Mouse (Mus musculus): Measurements from ENCODE around the gene 2700081O15Rik. TPM values are rescaled to one million over a fixed set of nuclear protein-coding genes. Genes with fewer than 3 reads are reported as not detected.

Gene 2700081O15Rik
- polyA plus RNA-seq, 1 experiment from 2014 or later: 9.4 TPM

- ATAC-seq (replicated peaks; ENCODE audit: low FRiP score, low TSS enrichment, low read depth): peak; percentile 78
- Histone ChIP-seq H3K9ac (ENCODE audit: low read length) (peak overlapping the region; percentile 96), H3K9me3 (ENCODE audit: control insufficient read depth, low read length) (no peaks in the 10 kb centered on the region), H3K27ac (ENCODE audit: low read depth) (peak overlapping the region; percentile 89), H3K4me3 (ENCODE audit: low read depth, low read length) (peak overlapping the region; percentile 63), H3K4me2 (ENCODE audit: low read length) (peak overlapping the region; percentile 72), H3K27me3 (replicated peaks; ENCODE audit: control insufficient read depth, insufficient read depth, low read length) (no peaks in the 10 kb centered on the region), H3K36me3 (ENCODE audit: control insufficient read depth, insufficient read depth, low read length) (peaks cover 34% of the 10 kb centered on the region), H3K4me1 (replicated peaks; ENCODE audit: control insufficient read depth, insufficient read depth, low read length) (peaks cover 59% of the 10 kb centered on the region)
- DNase-seq (ENCODE audit: low spot score): peak; percentile 92
- under 1% methylated on average over 46 of the region's 59 CpGs for WGBS
Observed at GRCm38 (mm10) chr19:7417911-7418849, 755 bp downstream of the 2700081O15Rik start.

DNA sequence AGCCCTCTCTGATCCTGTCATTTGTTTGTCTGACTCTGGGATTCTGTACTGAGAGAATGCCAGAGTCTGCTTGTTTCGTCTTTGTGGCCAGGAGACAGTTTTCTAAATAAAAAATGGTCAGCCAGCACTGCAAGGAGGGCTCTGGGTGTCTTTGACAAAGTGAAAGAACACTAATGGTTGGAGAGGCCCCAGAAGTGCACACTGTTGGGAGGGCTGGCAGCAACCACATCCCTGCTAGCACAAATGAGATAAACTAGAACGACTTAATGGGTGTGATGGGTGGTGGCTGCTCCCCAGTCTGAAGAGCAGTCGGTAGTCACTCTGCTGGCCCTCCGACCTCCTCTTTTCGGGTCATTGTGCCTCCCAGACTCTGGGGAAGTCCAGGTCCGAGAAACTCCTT is 1.7 kb downstream of the 2700081O15Rik start:
- Histone ChIP-seq H3K4me2 (ENCODE audit: low read length) (peak overlapping the region; percentile 72), H3K9ac (ENCODE audit: low read length) (peak overlapping the region; percentile 96), H3K27me3 (replicated peaks; ENCODE audit: control insufficient read depth, insufficient read depth, low read length) (no peaks in the 10 kb centered on the region)

DNA sequence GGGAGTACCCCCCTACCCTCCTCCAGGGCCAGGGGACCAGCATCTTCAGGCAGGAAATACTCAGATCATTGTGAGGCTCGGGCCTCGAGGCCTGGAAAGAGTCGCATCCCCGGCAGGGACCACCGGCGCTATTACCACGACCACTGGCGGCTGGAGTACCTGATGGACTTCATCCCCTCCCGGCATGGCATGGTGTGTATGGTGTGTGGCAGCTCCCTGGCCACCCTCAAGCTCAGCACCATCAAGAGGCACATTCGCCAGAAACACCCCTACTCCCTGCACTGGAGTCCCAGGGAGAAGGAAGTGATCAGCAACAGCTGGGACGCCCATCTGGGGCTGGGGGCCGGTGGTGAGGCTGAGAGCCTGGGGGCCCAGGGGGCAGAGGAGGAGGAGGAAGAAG is 2.7 kb downstream of the 2700081O15Rik start:
- Histone ChIP-seq H3K9ac (ENCODE audit: low read length) (0 out of 2 replicates have a peak overlapping the region, but pooled peaks have one; percentile 13), H3K4me2 (ENCODE audit: low read length) (peak overlapping the region; percentile 72), H3K36me3 (ENCODE audit: control insufficient read depth, insufficient read depth, low read length) (peaks cover 51% of the 10 kb centered on the region), H3K27ac (ENCODE audit: low read depth) (no peak overlapping the region), H3K4me3 (ENCODE audit: low read depth, low read length) (no peak overlapping the region), H3K4me1 (replicated peaks; ENCODE audit: control insufficient read depth, insufficient read depth, low read length) (peaks cover 72% of the 10 kb centered on the region), H3K9me3 (ENCODE audit: control insufficient read depth, low read length) (no peaks in the 10 kb centered on the region), H3K27me3 (replicated peaks; ENCODE audit: control insufficient read depth, insufficient read depth, low read length) (no peaks in the 10 kb centered on the region)
- no peak for DNase-seq (ENCODE audit: low spot score)
- ATAC-seq (replicated peaks; ENCODE audit: low FRiP score, low TSS enrichment, low read depth): no peak
- 52% methylated on average over 12 of the region's 12 CpGs for WGBS

More for the DNA sequence above, 1.7 kb downstream of the 2700081O15Rik start:
- H3K36me3 ChIP-seq (ENCODE audit: control insufficient read depth, insufficient read depth, low read length): peaks cover 41% of the 10 kb centered on the region
- no peaks in the 10 kb centered on the region for H3K9me3 ChIP-seq (ENCODE audit: control insufficient read depth, low read length)
- no peak overlapping the region for H3K27ac ChIP-seq (ENCODE audit: low read depth)
- peak overlapping the region; percentile 63 for H3K4me3 ChIP-seq (ENCODE audit: low read depth, low read length)
- no peak for ATAC-seq (replicated peaks; ENCODE audit: low FRiP score, low TSS enrichment, low read depth)
- peaks cover 68% of the 10 kb centered on the region for H3K4me1 ChIP-seq (replicated peaks; ENCODE audit: control insufficient read depth, insufficient read depth, low read length)
- no peak for DNase-seq (ENCODE audit: low spot score)
- 35% methylated on average over 6 of the region's 6 CpGs for whole genome bisulfite sequencing

DNA sequence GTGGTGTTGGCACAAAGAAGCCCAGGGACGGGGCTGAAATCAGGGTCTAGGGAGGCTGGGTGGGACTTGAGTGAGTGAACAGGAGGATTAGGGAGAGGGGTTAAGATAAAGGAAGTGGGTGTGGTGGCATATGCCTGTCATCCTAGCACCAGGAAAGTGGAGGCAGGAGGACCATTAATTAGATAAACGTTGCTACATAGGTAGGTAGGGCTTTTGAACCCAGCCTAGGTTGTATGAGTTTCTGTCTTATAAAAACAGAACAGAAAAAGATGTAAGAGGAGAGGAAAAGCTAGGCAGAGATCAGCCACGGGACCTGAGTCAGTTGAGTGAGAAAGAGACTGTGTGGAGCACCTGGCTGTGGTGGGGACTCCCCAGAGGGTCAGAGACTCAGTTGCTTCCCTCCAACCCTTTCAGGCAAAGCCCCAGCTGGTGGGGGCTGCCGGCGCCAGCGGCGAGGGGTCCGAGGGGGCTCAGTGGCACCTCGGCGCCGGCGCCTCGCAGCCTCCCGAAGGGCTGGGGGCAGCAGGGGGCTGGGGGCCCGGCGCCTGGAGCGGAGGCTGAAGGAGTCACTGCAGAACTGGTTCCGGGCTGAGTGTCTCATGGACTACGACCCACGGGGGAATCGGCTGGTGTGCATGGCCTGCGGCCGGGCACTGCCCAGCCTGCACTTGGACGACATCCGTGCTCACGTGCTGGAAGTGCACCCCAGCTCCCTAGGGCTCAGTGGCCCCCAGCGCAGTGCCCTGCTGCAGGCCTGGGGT is 3.6 kb downstream of the 2700081O15Rik start:
- ATAC-seq (replicated peaks; ENCODE audit: low FRiP score, low TSS enrichment, low read depth) (no peak), DNase-seq (ENCODE audit: low spot score) (no peak)
- Histone ChIP-seq H3K36me3 (ENCODE audit: control insufficient read depth, insufficient read depth, low read length) (peaks cover 59% of the 10 kb centered on the region), H3K9ac (ENCODE audit: low read length) (no peak overlapping the region), H3K9me3 (ENCODE audit: control insufficient read depth, low read length) (no peaks in the 10 kb centered on the region), H3K27me3 (replicated peaks; ENCODE audit: control insufficient read depth, insufficient read depth, low read length) (no peaks in the 10 kb centered on the region), H3K27ac (ENCODE audit: low read depth) (no peak overlapping the region), H3K4me2 (ENCODE audit: low read length) (no peak overlapping the region), H3K4me3 (ENCODE audit: low read depth, low read length) (no peak overlapping the region), H3K4me1 (replicated peaks; ENCODE audit: control insufficient read depth, insufficient read depth, low read length) (peaks cover 65% of the 10 kb centered on the region)
- WGBS: 63% methylated on average over 27 of the region's 27 CpGs

- peak overlapping the region; percentile 33 for H3K27ac ChIP-seq (ENCODE audit: low read depth)
- H3K36me3 ChIP-seq (ENCODE audit: control insufficient read depth, insufficient read depth, low read length): peaks cover 66% of the 10 kb centered on the region
- H3K9ac ChIP-seq (ENCODE audit: low read length): peak overlapping the region; percentile 25; the same call in 1 of the 2 replicates
- 21% methylated on average over 45 of the region's 48 CpGs for WGBS
- ATAC-seq (replicated peaks; ENCODE audit: low FRiP score, low TSS enrichment, low read depth) (0 out of 2 replicates have a peak, but pooled peaks have one; percentile 22), DNase-seq (ENCODE audit: low spot score) (peak; percentile 85)
- H3K4me2 ChIP-seq (ENCODE audit: low read length): peak overlapping the region; percentile 36
- H3K4me3 ChIP-seq (ENCODE audit: low read depth, low read length): peak overlapping the region; percentile 13; the same call in 1 of the 2 replicates
- H3K9me3 ChIP-seq (ENCODE audit: control insufficient read depth, low read length): no peaks in the 10 kb centered on the region
- peaks cover 60% of the 10 kb centered on the region for H3K4me1 ChIP-seq (replicated peaks; ENCODE audit: control insufficient read depth, insufficient read depth, low read length)
- no peaks in the 10 kb centered on the region for H3K27me3 ChIP-seq (replicated peaks; ENCODE audit: control insufficient read depth, insufficient read depth, low read length)
Observed at GRCm38 (mm10) chr19:7421602-7422591, 4.5 kb downstream of the 2700081O15Rik start.

- Histone ChIP-seq H3K9ac (ENCODE audit: low read length) (peak overlapping the region; percentile 3; the same call in 1 of the 2 replicates), H3K4me1 (replicated peaks; ENCODE audit: control insufficient read depth, insufficient read depth, low read length) (peaks cover 60% of the 10 kb centered on the region), H3K27ac (ENCODE audit: low read depth) (peak overlapping the region; percentile 33), H3K4me3 (ENCODE audit: low read depth, low read length) (peak overlapping the region; percentile 13; the same call in 1 of the 2 replicates), H3K9me3 (ENCODE audit: control insufficient read depth, low read length) (no peaks in the 10 kb centered on the region), H3K36me3 (ENCODE audit: control insufficient read depth, insufficient read depth, low read length) (peaks cover 74% of the 10 kb centered on the region), H3K4me2 (ENCODE audit: low read length) (peak overlapping the region; percentile 36), H3K27me3 (replicated peaks; ENCODE audit: control insufficient read depth, insufficient read depth, low read length) (no peaks in the 10 kb centered on the region)
- 29% methylated on average over 35 of the region's 35 CpGs for WGBS
- peak; percentile 74 for DNase-seq (ENCODE audit: low spot score)
- no peak for ATAC-seq (replicated peaks; ENCODE audit: low FRiP score, low TSS enrichment, low read depth)
Observed at GRCm38 (mm10) chr19:7422656-7423027, 5.2 kb downstream of the 2700081O15Rik start.

DNA sequence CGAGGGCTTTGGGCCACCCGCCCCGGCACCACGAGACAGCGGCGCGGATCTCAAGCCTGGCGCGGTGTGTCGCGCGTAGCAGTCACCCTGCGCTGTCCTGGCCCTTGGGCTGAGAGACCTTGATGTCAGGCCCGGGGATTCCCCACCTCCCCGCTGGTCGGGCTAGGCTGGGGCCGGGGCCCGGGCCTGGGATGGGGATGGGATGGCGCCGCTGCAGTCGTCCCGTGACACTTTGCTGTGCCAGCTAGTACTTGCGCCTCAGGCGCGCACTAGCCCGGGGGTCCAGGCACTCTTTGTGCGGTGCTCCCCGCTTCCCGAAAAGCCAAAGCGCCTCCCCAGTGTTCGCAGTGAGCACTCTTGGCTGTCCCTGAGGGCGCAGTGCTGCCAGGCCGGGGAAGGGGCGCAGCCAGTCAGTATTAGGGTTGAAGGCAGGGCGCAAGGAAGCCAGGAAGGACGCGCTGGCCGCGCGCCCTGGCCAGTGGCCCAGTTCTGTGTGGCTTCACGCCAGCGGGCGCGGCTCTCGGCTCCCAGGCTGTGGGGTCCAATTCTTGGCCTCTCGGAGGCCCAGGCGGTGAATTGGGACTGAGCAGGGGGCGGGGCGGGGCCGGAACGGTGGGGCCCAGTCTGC is 5.7 kb downstream of the 2700081O15Rik start:
- Histone ChIP-seq H3K4me3 (ENCODE audit: low read depth, low read length) (0 out of 2 replicates have a peak overlapping the region, but pooled peaks have one; percentile 1), H3K36me3 (ENCODE audit: control insufficient read depth, insufficient read depth, low read length) (peaks cover 79% of the 10 kb centered on the region)

More for the DNA sequence above, 5.7 kb downstream of the 2700081O15Rik start:
- H3K4me2 ChIP-seq (ENCODE audit: low read length): peak overlapping the region; percentile 36
- 29% methylated on average over 50 of the region's 51 CpGs for WGBS
- ATAC-seq (replicated peaks; ENCODE audit: low FRiP score, low TSS enrichment, low read depth): peak; percentile 36
- H3K9me3 ChIP-seq (ENCODE audit: control insufficient read depth, low read length): no peaks in the 10 kb centered on the region
- no peaks in the 10 kb centered on the region for H3K27me3 ChIP-seq (replicated peaks; ENCODE audit: control insufficient read depth, insufficient read depth, low read length)
- DNase-seq (ENCODE audit: low spot score): peak; percentile 85
- H3K4me1 ChIP-seq (replicated peaks; ENCODE audit: control insufficient read depth, insufficient read depth, low read length): peaks cover 60% of the 10 kb centered on the region
- peak overlapping the region; percentile 27; the same call in 1 of the 2 replicates for H3K27ac ChIP-seq (ENCODE audit: low read depth)
- H3K9ac ChIP-seq (ENCODE audit: low read length): 0 out of 2 replicates have a peak overlapping the region, but pooled peaks have one; percentile 5

All from intestine, embryonic 14.5 days (tissue).